In the genomic region with DNA sequence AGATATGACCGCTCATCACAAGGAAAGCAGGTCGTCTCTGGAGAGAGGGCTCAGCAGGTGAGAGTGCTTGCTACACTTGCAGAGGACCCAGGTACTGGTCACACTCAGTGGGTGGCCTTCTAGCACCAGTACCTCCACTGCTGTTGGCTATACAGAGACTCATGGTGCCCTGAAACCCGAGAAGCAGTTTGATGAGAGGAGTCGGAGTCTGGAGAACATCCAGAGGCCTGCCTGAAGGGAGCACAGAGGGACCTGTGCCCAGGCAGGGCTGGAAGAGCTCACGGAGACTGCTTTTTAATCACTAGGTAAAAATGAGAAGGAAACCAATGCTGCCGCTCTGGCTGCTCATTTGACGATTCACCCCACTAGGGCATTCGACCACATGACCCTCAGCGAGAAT, we compare ENCODE assay signal across 9 mouse cellular contexts.
"Had no signal": no experiment of that assay in that cellular context is flagged by ENCODE, and none has a peak within 500 bp of the region (broad histone marks: within the 10 kb centered on the region; RNA-seq: fewer than 3 reads in every experiment).

No protein-coding gene starts in this region.

- DNase-seq: kidney, adult 8-10 months; kidney, postnatal 25 days; lung, adult 2 months; lung, postnatal 36 days; retina, postnatal 1 day; right cerebral cortex, postnatal 4 days; spleen, adult 18-20 months; thymus, adult 18-20 months; thymus, postnatal 14 days had no signal
